Mouse (Mus musculus) gastrocnemius, postnatal 14 days (tissue): ENCODE data around the gene Trim47. TPM values are rescaled to one million over a fixed set of nuclear protein-coding genes. Genes with fewer than 3 reads are reported as not detected.

Experiments used
- DNase-seq: peaks from one replicate; pipeline ENCODE4 v3.0.0; 2021; ENCODE audit warnings: mixed read lengths
- intact Hi-C: fragments of 180-260 bp; cut with DNase I; formaldehyde crosslinking; loops from one replicate; pipeline ENCODE4 v1.15.1; 2025; ENCODE audit warnings: low total_unique reads
- total RNA-seq, 2 experiments: library from RNA; stranded (reverse); gene quantifications; 2 replicates each; pipeline ENCODE4 v1.2.3; 2021

The Trim47 gene
- total RNA-seq, 2 experiments from 2014 or later: 21.2 to 21.3 TPM

DNA sequence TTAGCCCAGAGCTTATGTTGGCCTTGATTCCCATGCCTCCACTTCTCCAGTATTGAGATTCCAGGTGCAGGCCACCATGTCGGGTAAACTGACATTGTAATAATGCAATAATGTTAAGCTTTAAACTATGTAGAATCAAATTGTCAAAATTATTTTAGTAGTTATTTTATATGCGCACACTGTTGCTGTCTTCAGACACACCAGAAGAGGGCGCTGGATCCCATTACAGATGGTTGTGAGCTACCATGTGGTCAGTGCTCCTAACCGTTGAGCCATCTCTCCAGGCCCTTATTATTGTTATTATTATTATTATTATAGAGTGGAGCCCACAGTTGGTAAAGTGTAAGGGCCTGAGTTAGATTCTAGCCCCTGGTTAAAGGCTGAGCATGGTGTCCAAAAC, 15.9 kb downstream of the Trim47 start:
- intact Hi-C loops: no loop called here
- DNase-seq: no peak

DNA sequence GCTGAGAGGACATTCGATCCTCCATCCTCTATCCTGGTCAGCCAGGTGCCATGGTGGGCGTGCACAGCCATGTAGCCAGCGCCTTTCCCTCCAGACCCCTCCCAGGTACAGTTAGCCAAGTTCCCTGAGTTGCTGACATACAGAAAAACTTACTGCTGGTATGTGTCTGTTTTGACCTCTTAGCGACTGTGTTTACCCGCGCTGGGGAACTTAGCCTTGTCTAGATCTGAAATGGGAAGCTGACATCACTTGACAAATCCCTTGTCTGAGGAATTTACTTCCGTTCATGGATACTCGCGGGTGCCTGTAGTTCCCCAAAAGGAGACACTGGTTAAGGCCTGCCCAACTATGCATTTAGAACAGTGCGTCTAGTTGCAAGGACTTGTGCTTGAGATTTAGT, 16.5 kb downstream of the Trim47 start:
- intact Hi-C loops: no loop called here
- no peak for DNase-seq

DNA sequence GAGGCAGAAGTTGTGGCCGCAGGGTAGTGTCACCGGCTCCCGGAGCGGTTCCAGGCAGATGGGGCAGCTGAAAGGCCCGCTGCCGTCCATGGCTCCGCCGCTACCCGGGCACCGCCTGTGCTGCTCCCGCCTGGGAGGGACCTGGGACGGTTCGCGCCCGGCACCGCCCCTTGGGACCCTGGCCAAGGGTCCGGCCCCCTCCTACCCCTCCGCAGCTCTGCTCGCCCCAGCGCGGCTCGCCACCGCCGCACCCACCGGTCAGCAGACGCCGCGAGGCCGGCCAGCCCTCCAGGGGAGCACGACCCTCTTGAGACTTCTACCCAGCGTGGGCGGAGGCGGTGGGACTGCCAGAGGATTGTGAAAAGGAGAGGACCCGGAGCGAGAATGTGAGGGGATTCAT, 16.9 kb downstream of the Trim47 start:
- DNase-seq: peak; percentile 91
- intact Hi-C loops: no loop called here

DNA sequence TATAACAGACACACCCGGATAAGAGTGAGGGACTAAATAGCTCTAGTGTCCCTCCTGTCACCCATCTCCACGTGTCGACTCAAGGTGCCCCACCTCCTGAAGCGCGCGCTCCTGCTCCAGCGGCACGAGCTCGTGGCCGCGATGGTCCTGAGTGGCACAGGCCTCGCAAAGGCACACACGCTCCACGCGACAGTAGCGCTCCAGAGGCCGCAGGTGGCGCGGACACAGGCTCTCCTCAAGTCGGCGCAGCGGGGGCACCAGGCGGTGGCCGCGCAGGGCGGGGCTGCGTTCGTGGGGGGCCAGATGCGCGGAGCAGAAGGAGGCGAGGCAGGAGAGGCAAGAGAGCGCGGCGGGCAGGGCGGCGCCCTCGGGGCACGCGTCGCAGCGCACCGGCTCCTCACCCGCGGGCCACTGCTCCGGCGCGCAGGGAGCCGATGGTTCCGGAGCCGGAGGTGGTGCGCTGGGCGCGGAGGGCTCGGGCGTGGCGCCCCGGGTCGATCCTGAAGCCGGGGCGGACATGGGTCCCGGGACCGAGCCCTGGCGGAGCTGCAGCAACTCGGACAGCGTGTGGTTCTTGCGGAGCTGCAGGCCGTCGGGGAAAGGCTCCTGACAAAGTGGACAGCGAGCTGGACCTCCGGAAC, 17.4 kb downstream of the Trim47 start:
- peak; percentile 57 for DNase-seq
- intact Hi-C loops: no loop called here

DNA sequence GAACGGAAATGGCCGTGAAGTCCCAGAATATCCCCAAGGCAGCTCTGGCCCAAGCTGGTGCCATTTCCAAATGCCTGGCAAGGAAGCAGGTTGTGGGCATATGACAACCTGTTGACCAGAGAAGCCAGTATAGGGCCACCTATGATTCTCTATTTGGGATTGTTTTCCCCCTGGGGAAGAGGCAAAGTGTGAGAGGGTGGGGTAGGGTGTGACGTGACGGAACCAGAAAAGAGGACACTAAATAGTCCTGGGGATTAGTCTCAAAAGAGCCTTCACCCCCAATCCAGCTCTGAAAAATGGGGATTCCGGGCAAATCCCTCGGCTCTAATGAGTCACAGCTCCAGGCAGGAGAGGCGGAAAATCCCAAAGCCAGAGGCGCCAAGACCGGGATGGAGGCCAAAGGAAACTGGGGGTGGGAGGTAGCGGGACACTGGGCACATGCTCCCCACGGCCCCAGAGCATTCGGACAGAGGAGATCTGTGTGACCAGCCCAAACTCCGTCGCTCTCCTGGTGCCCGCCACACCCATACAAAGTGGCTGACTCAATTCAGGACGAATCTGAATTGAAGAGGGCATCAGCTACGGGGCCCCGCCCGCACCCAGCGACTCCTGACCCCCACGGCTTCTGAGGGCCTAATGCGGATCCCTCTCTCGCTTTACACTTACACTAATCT, 18.4 kb downstream of the Trim47 start:
- DNase-seq: peak; percentile 83
- intact Hi-C loops: no loop called here

DNA sequence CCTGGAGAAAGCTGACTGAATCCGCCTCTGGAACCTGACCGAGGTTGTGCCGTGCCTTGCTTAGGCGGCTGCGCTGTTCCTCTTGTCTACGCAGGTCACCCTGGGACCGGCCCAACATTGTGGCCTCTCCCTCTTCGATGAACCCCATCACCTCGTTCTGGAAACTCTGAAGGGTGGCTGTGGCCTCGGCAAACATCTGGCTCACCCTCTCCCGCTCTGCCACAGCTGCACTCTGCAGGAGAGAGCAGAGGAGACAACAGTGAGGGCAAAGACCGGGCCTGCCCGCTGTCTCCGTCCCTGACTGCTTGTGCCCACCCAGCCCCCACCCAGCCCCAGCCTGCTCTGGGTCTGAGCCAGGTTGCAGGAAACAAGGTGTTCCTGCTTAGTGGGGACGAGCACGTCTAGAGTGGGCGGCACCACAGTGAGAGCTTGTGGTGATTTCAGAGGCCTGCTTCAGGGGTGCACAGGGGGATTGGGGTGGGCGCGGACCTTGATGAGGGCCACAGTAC, 19.2 kb downstream of the Trim47 start:
- DNase-seq: no peak
- intact Hi-C loops: no loop called here

DNA sequence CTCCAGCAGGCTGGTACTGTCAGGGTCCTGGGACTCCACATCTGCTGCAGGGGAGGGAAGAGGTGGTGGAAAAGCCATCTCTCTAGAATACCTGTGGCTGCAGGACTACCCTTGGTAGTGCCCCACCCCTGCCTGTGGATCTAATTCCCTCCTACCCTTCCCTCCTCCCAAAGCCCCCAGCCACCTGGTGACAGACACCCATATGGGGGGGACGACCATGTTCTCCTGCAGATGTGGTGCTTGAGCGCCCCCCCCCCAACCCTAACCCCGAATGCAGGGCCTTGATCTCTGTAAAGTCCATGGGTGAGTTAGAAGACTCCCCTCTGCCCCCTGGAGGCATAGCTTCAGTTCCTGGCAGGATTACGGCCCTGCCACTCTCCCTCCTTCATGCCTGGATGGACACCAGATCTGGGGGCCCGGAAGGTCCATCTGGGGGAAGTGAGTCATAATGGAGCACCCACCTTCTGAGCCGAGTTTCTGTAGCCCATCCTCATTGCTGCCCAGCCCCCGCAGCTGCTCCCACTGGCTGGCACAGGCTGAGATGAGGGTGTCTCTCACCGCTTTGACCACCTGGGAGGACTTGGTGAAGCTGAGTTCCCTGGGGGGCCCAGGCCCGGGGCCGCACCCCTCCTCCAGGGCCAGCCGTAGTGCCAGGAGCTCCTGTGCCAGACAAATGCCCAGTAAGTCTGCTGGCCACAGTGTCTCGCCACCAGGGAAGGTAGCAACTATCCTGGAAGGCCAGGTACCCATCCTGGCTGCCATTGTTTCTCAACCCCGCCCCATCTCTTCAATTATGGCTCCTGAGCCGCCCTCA, 19.8 kb downstream of the Trim47 start:
- intact Hi-C loops: no loop called here
- no peak for DNase-seq

DNA sequence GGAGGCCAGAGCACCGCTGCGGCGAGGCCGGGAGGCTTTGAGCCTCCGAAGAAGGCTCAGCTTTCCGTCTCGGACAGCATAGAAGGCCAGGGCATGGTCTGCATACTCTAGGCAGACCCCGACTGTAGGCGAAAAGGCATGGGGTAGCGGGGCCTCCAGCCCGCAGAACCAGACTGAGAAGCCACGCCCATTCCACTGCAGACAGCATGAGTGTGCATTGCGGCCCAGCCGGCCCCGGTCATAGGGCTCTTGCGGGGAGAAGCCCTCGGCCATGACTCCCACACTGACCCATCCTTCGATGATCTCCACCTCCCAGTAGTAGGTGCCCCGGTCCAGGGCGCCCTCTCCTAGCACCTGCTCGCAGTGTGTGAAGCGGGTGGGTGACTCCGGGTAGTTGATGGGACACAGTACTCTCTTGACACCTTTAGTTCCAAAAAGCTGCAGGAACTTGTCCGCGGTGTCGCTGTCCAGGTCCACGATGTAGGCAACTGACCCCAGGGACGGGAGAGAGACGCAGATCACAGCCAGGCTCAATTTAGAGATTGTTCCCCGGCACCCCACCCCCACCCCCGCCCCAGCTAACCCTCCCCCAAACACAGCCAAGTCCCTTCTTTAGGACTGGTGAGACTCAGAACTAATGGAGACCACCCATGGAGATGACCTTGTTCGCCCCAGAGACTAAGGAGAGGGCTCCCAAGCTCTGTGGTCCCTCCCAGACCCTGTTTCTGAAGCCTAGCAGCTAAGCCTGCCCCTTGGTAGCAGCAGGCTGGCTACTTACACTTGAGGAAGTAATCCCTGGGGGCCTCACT, 20.7 kb downstream of the Trim47 start:
- intact Hi-C loops: no loop called here
- no peak for DNase-seq

DNA sequence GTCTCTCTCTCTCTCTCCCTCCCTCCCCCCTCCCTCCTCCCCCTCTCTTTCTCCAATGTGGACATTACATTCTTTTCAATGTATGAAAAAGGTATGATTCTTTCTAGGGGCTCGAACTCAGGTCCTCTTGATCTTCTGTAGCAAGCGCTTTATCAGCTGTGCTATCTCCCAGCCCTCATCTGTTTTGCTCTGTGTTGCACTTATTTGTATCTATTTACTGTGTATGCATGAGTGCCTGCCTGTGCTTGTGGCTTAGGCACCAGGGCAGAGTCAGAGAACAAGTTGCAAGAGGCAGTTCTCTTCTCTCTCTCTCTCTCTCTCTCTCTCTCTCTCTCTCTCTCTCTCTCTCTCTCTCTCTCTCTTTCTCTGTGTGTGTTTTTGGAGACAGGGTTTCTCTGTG, 21.9 kb downstream of the Trim47 start:
- no peak for DNase-seq
- intact Hi-C loops: no loop called here

DNA sequence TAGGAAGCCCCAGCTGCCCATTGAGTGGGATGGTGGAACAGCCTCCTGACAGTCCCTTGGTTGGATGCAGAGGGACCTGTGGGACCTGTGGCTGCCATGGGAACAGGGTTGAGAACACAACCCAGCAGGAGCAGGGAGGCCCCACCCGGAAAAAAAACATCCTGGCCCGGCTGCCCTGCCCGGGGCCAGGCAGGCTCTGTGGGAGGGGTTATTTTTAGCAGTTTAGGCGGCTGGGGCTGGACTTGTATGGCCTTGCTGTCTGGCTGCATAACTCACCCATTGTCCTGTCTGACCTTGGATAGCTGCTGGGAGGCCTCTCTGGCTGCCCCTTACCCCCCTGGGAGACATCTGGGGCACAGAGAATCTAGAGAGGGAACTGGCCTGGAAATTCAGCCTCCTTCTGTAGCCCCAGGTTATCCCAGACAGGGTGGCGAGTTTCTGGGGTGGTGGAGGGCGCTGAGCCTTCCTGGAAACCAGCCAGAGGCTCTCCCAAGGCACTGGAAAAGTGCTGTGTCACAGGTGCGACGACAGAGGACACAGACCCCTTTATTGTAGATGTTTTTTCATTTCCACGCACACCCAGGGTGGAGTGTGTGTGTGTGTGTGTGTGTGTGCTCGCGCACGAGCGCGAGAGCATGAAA, 22.9 kb downstream of the Trim47 start:
- intact Hi-C loops: no loop called here
- DNase-seq: peak; percentile 79

DNA sequence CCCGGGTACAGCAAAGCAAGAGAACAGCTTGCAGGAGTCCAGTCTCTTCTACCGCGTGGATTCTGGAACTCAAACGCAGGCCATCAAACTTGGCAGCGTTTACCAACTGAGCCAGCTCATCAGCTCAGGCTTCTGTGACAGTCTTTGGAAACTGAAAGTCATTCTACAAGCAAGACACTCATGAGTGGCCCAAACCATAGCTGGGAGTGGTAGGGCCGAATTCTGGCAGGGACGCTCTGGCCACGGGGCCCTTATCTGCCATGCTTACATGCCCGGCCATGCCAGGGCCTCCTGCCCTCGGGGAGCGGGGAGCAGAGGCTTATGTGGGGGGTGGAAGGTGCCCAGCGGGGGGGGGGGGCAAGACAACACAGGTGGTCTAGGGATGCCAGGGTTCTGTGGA, 23.4 kb downstream of the Trim47 start:
- peak; percentile 30 for DNase-seq
- intact Hi-C loops: no loop called here

DNA sequence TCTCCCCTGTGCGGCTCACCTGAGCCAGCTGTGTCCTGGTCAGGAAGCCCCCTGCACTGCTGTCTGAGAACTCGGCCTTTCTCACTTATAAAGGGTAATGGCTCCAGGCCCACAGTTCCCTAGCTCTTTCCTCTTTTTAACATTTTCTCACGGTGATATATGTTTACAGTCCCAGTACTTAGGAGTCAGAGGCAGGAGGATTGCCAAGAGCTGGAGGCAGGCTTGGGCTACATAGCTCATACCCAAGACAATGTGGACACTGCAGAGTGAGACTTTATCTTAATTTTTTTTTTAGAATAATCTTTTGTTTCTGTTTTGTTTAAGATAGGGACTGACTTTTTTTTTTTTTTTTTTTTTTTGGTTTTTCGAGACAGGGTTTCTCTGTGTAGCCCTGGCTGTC, 24.5 kb downstream of the Trim47 start:
- DNase-seq: no peak
- intact Hi-C loops: no loop called here

DNA sequence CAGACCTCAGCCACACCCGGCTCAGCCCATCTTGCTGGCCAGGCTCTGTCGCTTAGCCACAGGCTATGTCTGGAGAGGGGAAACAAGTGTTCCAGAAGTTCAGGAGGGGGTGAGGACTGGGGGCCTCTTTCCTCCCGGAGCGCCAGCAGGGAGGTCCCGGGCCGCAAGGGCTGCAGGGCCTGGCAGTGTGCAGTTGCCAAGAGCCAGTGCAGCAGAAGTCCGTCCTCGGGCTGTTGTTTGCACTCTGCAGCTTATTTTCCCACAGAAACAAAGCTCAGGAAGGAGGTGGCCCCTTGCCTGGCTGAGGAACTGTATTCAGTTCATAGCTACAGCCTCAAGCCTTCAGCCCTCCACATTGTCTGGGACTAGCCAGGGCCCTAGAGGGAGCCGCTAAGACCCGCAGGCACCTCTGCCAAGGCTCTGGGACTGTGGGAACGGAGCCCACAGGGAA, 25.1 kb downstream of the Trim47 start:
- peak; percentile 74 for DNase-seq
- intact Hi-C loops: no loop called here

DNA sequence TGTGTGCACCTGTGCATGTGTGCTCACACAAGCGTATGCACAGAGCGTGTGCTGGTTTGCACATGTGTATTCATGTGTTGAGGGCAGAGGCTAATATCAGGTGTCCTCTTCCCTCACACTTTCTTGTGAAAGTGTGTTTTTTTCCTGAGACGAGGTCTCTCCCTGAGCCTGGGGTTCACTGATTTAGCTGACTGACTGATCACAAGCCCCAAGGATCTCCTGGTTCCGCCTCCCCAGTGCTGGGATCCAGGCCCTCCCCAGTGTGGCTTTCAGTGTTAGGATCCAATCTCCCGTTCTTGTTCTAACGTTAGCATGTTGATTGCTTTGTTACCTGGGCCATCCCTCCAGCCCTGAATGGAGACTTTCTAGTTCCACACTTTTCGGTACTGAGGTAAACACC, 26.2 kb downstream of the Trim47 start:
- intact Hi-C loops: no loop called here
- DNase-seq: no peak

DNA sequence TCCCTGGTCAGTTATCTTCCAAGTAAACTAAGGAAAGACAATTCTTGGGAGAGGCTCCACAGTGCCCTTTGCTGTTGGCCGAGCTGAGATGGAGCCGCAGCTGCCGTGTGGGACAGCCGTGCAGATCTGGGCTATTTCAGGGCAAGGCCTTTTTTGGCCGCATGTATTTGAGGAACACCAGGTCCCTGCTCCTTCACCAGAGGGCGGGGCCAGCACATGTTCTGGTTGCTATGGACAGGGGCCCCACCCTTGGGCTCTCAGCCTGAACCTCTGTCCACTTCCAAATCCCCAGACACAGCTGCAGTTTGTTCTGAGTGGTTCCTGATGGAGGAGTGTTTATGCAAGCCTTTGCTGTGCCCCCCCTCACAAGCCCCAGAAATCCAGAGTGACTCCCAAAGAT, 26.6 kb downstream of the Trim47 start:
- intact Hi-C loops: no loop called here
- DNase-seq: peak; percentile 88

DNA sequence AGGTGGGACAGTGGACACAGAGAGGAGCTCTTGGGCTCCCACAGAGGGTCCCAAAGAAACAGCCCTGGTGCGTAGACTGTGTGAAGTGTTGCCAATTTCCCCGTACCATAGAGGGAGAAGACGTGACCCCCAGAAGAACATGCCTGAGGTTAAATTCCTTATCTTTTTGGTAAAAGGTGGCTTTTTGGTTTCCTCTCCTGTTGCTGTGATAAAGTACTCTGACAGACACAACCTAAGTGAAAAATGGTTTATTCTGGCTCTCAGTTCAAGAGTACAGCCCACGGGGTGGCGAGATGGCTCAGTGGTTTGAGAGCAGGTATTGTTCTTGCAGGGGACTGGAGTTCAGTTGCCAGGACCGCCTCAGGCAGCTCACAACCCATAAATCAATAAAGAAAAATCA, 27.5 kb downstream of the Trim47 start:
- DNase-seq: no peak
- intact Hi-C loops: no loop called here

DNA sequence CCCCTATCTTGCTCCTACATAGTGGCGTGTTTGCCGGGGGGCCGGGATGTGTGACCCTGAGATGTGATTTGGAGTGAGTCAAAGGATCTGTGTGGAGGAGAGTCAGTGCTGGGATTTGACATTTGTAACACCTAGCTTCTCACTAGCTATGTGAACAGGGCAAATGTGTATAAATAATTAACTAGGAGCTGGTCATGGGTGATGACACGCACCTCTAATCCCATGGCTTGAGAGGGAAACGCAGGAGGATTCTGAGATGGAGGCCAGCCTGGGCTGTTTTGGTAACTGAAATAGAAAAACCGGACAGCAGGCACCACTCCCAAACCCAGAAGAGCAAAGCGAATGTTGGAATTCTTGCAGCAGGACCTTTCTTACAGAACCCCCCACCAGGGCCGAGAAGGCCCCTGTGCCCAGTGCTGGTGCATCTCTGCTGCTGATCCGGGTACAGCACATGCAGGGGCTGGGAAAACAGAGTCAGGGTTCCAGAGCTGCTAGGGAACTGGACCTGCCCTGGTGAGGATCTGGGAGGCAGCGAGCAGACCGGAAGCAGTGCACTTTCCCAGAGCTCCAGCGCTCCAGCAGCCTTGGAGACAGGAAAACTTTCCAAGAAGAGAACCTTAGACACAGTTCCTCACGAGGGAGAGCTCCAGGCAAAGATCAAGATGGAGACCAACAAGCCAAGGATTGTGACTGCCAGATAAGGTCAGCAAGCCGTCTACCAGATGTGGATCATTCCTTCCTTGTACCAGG, 28.1 kb downstream of the Trim47 start:
- DNase-seq: peak; percentile 42
- intact Hi-C loops: no loop called here

DNA sequence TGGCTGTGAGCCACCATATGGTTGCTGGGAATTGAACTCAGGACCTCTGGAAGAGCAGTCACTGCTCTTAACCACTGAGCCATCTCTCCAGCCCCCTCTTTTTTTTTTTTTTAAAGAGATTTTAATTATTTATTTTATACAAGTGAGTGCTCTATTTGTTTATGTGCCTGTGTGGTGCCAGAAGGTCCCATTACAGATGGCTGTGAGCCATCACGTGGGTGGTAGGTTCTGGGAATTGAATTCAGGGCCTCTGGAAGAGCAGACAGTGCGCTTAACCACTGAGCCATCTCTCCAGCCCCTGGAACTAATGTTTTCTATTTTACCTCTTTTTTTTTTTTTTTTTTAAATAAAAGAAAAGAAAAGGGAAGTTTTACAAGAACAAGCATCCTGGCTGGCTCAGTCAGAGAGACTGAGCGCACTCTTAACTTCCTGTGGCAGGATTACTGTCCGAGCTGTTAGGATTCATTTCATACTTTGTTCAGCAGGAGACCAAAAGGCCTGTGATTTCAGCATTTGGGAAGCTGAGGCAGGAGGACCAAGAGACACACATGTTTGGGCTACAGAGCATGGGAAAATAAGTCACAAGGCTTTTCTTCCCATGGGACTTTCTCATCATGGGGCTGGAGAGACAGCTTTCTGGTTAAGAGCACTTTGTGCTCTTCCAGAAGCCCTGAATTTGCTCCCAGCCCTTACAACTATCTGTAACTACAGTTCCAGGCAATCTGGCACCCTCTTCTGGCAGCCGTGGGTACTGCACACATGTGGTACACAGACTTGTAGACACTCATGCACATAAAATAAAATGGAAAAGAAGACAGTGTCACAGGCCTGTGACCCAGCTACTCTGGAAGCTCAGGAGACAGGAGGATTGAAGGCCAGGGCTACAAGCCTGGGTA, 30.5 kb downstream of the Trim47 start:
- intact Hi-C loops: no loop called here
- DNase-seq: no peak
